18 mouse cellular contexts compared by ENCODE assay signal in genomic region chr2:27876724-27877504, GRCm38 (mm10). TPM values are rescaled to one million over a fixed set of nuclear protein-coding genes. Genes with fewer than 3 reads are reported as not detected.
DNase-seq lines count a peak whose midpoint lies in the region; ATAC-seq and TF ChIP-seq lines count a peak whose summit lies in the region.
"Had no signal": no experiment of that assay in that cellular context is flagged by ENCODE, and none has a peak within 500 bp of the region (broad histone marks: within the 10 kb centered on the region; RNA-seq: fewer than 3 reads in every experiment).

No protein-coding gene starts in this region.

- WGBS in forebrain, embryonic 13.5 days, result 74% methylated on average over 13 of the region's 13 CpGs
- WGBS in forebrain, embryonic 10.5 days, result 83% methylated on average over 13 of the region's 13 CpGs
- 79% methylated on average over 13 of the region's 13 CpGs for WGBS in limb, embryonic 12.5 days
- 88% methylated on average over 13 of the region's 13 CpGs for WGBS in limb, embryonic 10.5 days
- 74% methylated on average over 13 of the region's 13 CpGs for WGBS in midbrain, postnatal 0 days

- no peak overlapping the region for H3K4me3 ChIP-seq in forebrain, embryonic 13.5 days
- H3K4me3 ChIP-seq in forebrain, embryonic 10.5 days, result no peak overlapping the region
- H3K4me3 ChIP-seq in limb, embryonic 12.5 days (replicated peaks), result no peak overlapping the region
- no peak overlapping the region for H3K4me3 ChIP-seq in limb, embryonic 10.5 days
- no peak overlapping the region for H3K4me3 ChIP-seq in midbrain, postnatal 0 days (ENCODE audit: low read depth, low read length)
- H3K4me3 ChIP-seq: embryonic facial prominence, embryonic 12.5 days; liver, embryonic 15.5 days; neural tube, embryonic 12.5 days had no signal

- peaks cover 9% of the 10 kb centered on the region; the same call in 1 of the 2 replicates for H3K4me1 ChIP-seq in forebrain, embryonic 13.5 days
- no peaks in the 10 kb centered on the region; the same call in 1 of the 2 replicates for H3K4me1 ChIP-seq in forebrain, embryonic 10.5 days
- H3K4me1 ChIP-seq in limb, embryonic 12.5 days (replicated peaks), result peaks cover 8% of the 10 kb centered on the region; the same call in 1 of the 2 replicates
- peaks cover 17% of the 10 kb centered on the region for H3K4me1 ChIP-seq in limb, embryonic 10.5 days
- H3K4me1 ChIP-seq in midbrain, postnatal 0 days (ENCODE audit: insufficient read depth, low read length), result no peaks in the 10 kb centered on the region
- H3K4me1 ChIP-seq: liver, embryonic 15.5 days; neural tube, embryonic 12.5 days had no signal

- no peak for DNase-seq in forebrain, embryonic 10.5 days (ENCODE audit: extremely low spot score, low spot score)
- no peak for DNase-seq in limb, embryonic 10.5 days (ENCODE audit: low spot score)
- peak; percentile 25 to 41 for DNase-seq in cerebellum, postnatal 36 days
- no peak for DNase-seq in spleen, postnatal 36 days (ENCODE audit: low spot score in 2 of 2)
- DNase-seq in midbrain, postnatal 0 days (ENCODE audit: low spot score), result no peak
- DNase-seq: adrenal gland, adult 2 months; gastrocnemius, postnatal 36 days; kidney, adult 18-20 months; right cerebral cortex, postnatal 4 days; thymus, postnatal 14 days had no signal

- peak overlapping the region; percentile 35 for H3K27ac ChIP-seq in forebrain, embryonic 13.5 days
- H3K27ac ChIP-seq in forebrain, embryonic 10.5 days, result no peak overlapping the region
- 0 out of 2 replicates have a peak overlapping the region, but pooled peaks have one; percentile 23 for H3K27ac ChIP-seq in limb, embryonic 12.5 days
- no peak overlapping the region for H3K27ac ChIP-seq in limb, embryonic 10.5 days
- no peak overlapping the region for H3K27ac ChIP-seq in midbrain, postnatal 0 days (ENCODE audit: low read depth, low read length)
- H3K27ac ChIP-seq: embryonic facial prominence, embryonic 12.5 days; kidney, postnatal 0 days; liver, embryonic 15.5 days; macrophage; neural tube, embryonic 12.5 days had no signal

- no peaks in the 10 kb centered on the region for H3K36me3 ChIP-seq in forebrain, embryonic 13.5 days (ENCODE audit: poor library complexity, severe bottlenecking)
- H3K36me3 ChIP-seq in forebrain, embryonic 10.5 days (replicated peaks), result no peaks in the 10 kb centered on the region
- no peaks in the 10 kb centered on the region for H3K36me3 ChIP-seq in limb, embryonic 12.5 days
- H3K36me3 ChIP-seq in limb, embryonic 10.5 days, result no peaks in the 10 kb centered on the region
- H3K36me3 ChIP-seq in midbrain, postnatal 0 days (ENCODE audit: insufficient read depth, low read length), result no peaks in the 10 kb centered on the region
- H3K36me3 ChIP-seq: embryonic facial prominence, embryonic 12.5 days; liver, embryonic 15.5 days; neural tube, embryonic 12.5 days had no signal

- ATAC-seq in forebrain, embryonic 13.5 days, result 0 out of 2 replicates have a peak, but pooled peaks have one; percentile 33
- no peak for ATAC-seq in limb, embryonic 12.5 days (ENCODE audit: insufficient number of reproducible peaks, insufficient read depth, low FRiP score, low TSS enrichment, low read depth)
- no peak for ATAC-seq in midbrain, postnatal 0 days (ENCODE audit: low FRiP score)

- no peaks in the 10 kb centered on the region for H3K27me3 ChIP-seq in forebrain, embryonic 13.5 days
- 0 out of 2 replicates have a peak, but pooled peaks cover 14% of the 10 kb centered on the region for H3K27me3 ChIP-seq in forebrain, embryonic 10.5 days (ENCODE audit: poor library complexity, severe bottlenecking)
- H3K27me3 ChIP-seq in limb, embryonic 12.5 days, result no peaks in the 10 kb centered on the region
- peaks cover 9% of the 10 kb centered on the region; the same call in 1 of the 2 replicates for H3K27me3 ChIP-seq in limb, embryonic 10.5 days (ENCODE audit: low read depth, poor library complexity, severe bottlenecking)
- H3K27me3 ChIP-seq in midbrain, postnatal 0 days (ENCODE audit: insufficient read depth, low read length), result no peaks in the 10 kb centered on the region
- H3K27me3 ChIP-seq: embryonic facial prominence, embryonic 12.5 days had no signal

- no peak for TF ChIP-seq CTCF in midbrain, postnatal 0 days (IDR thresholded peaks at IDR 0.05)

- H3K9ac ChIP-seq in forebrain, embryonic 13.5 days, result no peak overlapping the region
- no peak overlapping the region for H3K9ac ChIP-seq in limb, embryonic 12.5 days (replicated peaks)
- no peak overlapping the region for H3K9ac ChIP-seq in midbrain, postnatal 0 days (replicated peaks; ENCODE audit: low read length, poor library complexity, severe bottlenecking)
- H3K9ac ChIP-seq: embryonic facial prominence, embryonic 12.5 days; liver, embryonic 15.5 days; neural tube, embryonic 12.5 days had no signal

- no peaks in the 10 kb centered on the region for H3K9me3 ChIP-seq in forebrain, embryonic 13.5 days (replicated peaks)
- H3K9me3 ChIP-seq in forebrain, embryonic 10.5 days, result no peaks in the 10 kb centered on the region
- no peaks in the 10 kb centered on the region for H3K9me3 ChIP-seq in limb, embryonic 12.5 days
- H3K9me3 ChIP-seq in limb, embryonic 10.5 days (replicated peaks), result no peaks in the 10 kb centered on the region
- H3K9me3 ChIP-seq in midbrain, postnatal 0 days (ENCODE audit: low read length), result no peaks in the 10 kb centered on the region
- H3K9me3 ChIP-seq: embryonic facial prominence, embryonic 12.5 days; liver, embryonic 15.5 days; neural tube, embryonic 12.5 days had no signal

- no peak overlapping the region for H3K4me2 ChIP-seq in forebrain, embryonic 13.5 days
- no peak overlapping the region for H3K4me2 ChIP-seq in limb, embryonic 12.5 days
- H3K4me2 ChIP-seq in midbrain, postnatal 0 days (ENCODE audit: low read depth, low read length, poor library complexity, severe bottlenecking), result no peak overlapping the region
- H3K4me2 ChIP-seq: embryonic facial prominence, embryonic 12.5 days; liver, embryonic 15.5 days; midbrain, embryonic 11.5 days; neural tube, embryonic 12.5 days had no signal

RNA-seq across cellular contexts. Expression of gene Col5a1, which starts 9.3 kb away (rescaled TPM):
- polyA plus RNA-seq in forebrain, embryonic 13.5 days (2015; fragmentation: Nextera tagmentation; extraction: Ambion mirVana), result 6.1 and 6.5 TPM in 2 replicates
- polyA plus RNA-seq in forebrain, embryonic 10.5 days (2016; fragmentation: Nextera tagmentation; extraction: Ambion mirVana), result 11.0 and 11.1 TPM in 2 replicates
- 59.1 and 65.0 TPM in 2 replicates for polyA plus RNA-seq in limb, embryonic 12.5 days (2016; fragmentation: Nextera tagmentation; extraction: Ambion mirVana)
- 13.5 and 21.4 TPM in 2 replicates for polyA plus RNA-seq in limb, embryonic 10.5 days (2016; fragmentation: Nextera tagmentation; extraction: Ambion mirVana)
- total RNA-seq in midbrain, postnatal 0 days (2014; rRNA removed), result 16.9 and 23.4 TPM in 2 replicates
- 5.4 and 5.6 TPM in 2 replicates for polyA plus RNA-seq in midbrain, postnatal 0 days (2015; fragmentation: Nextera tagmentation; extraction: Ambion mirVana)

Comparison
In these comparisons a context has a peak if more than half of its experiments do, and no peak if none do; other contexts are left out.
1. H3K27ac ChIP-seq: peak in forebrain, embryonic 13.5 days (single experiment) and limb, embryonic 12.5 days (single experiment); none in forebrain, embryonic 10.5 days (single experiment), limb, embryonic 10.5 days (single experiment) and midbrain, postnatal 0 days (single experiment).
2. DNase-seq: peak in cerebellum, postnatal 36 days (2 of 2); none in forebrain, embryonic 10.5 days (single experiment), limb, embryonic 10.5 days (single experiment), spleen, postnatal 36 days (0 of 2) and midbrain, postnatal 0 days (single experiment).